Mouse (Mus musculus): ENCODE results near the gene Prpf31. TPM values are rescaled to one million over a fixed set of nuclear protein-coding genes. Genes with fewer than 3 reads are reported as not detected.
"Not testable (repeated sequence)": the region's sequence is repeated elsewhere in the genome, so short reads cannot be mapped to it uniquely, and the experiment has no call there.

The Prpf31 gene
- polyA plus RNA-seq, 1 experiment, result 42.4 TPM

GRCm38 (mm10) chr7:3591534-3591933 lies 38.3 kb upstream of the Prpf31 start:
- WGBS, result 86% methylated on average over 1 of the region's 1 CpGs
- no peaks in the 10 kb centered on the region for H3K36me3 ChIP-seq (ENCODE audit: control insufficient read depth, insufficient read depth, low read length)
- no peaks in the 10 kb centered on the region; the same call in 1 of the 2 replicates for H3K4me1 ChIP-seq (replicated peaks; ENCODE audit: control insufficient read depth, insufficient read depth, low read length)
- H3K27ac ChIP-seq (ENCODE audit: control insufficient read depth, insufficient read depth, low read length), result no peak overlapping the region
- TF ChIP-seq POLR2A (IDR thresholded peaks at IDR 0.05; ENCODE audit: control insufficient read depth, extremely low read depth, insufficient read depth, low read length, poor library complexity) (no peak), CTCF (IDR thresholded peaks at IDR 0.05; ENCODE audit: borderline replicate concordance, control insufficient read depth, extremely low read depth, insufficient read depth, low read length, poor library complexity) (no peak)
- no peaks in the 10 kb centered on the region for H3K27me3 ChIP-seq (ENCODE audit: control insufficient read depth, insufficient read depth, low read length)
- no peak overlapping the region for H3K4me3 ChIP-seq (ENCODE audit: control insufficient read depth, insufficient read depth, low read length)
- no peak for DNase-seq

- no peaks in the 10 kb centered on the region; the same call in 1 of the 2 replicates for H3K4me1 ChIP-seq (replicated peaks; ENCODE audit: control insufficient read depth, insufficient read depth, low read length)
- H3K4me3 ChIP-seq (ENCODE audit: control insufficient read depth, insufficient read depth, low read length), result no peak overlapping the region
- H3K27ac ChIP-seq (ENCODE audit: control insufficient read depth, insufficient read depth, low read length), result no peak overlapping the region
- TF ChIP-seq CTCF (IDR thresholded peaks at IDR 0.05; ENCODE audit: borderline replicate concordance, control insufficient read depth, extremely low read depth, insufficient read depth, low read length, poor library complexity) (no peak), POLR2A (IDR thresholded peaks at IDR 0.05; ENCODE audit: control insufficient read depth, extremely low read depth, insufficient read depth, low read length, poor library complexity) (no peak)
- no peak for DNase-seq
- no peaks in the 10 kb centered on the region for H3K36me3 ChIP-seq (ENCODE audit: control insufficient read depth, insufficient read depth, low read length)
- H3K27me3 ChIP-seq (ENCODE audit: control insufficient read depth, insufficient read depth, low read length), result no peaks in the 10 kb centered on the region
Measured at GRCm38 (mm10) chr7:3593855-3594254, 35.9 kb upstream of the Prpf31 start.

GRCm38 (mm10) chr7:3594686-3595085 lies 35.1 kb upstream of the Prpf31 start:
- 17% methylated on average over 5 of the region's 5 CpGs for WGBS
- H3K27me3 ChIP-seq (ENCODE audit: control insufficient read depth, insufficient read depth, low read length), result no peaks in the 10 kb centered on the region
- H3K4me1 ChIP-seq (replicated peaks; ENCODE audit: control insufficient read depth, insufficient read depth, low read length), result no peaks in the 10 kb centered on the region; the same call in 1 of the 2 replicates
- H3K27ac ChIP-seq (ENCODE audit: control insufficient read depth, insufficient read depth, low read length), result no peak overlapping the region
- H3K36me3 ChIP-seq (ENCODE audit: control insufficient read depth, insufficient read depth, low read length), result no peaks in the 10 kb centered on the region
- no peak overlapping the region for H3K4me3 ChIP-seq (ENCODE audit: control insufficient read depth, insufficient read depth, low read length)
- TF ChIP-seq CTCF (IDR thresholded peaks at IDR 0.05; ENCODE audit: borderline replicate concordance, control insufficient read depth, extremely low read depth, insufficient read depth, low read length, poor library complexity), result no peak
- TF ChIP-seq POLR2A (IDR thresholded peaks at IDR 0.05; ENCODE audit: control insufficient read depth, extremely low read depth, insufficient read depth, low read length, poor library complexity), result no peak
- no peak for DNase-seq

DNA sequence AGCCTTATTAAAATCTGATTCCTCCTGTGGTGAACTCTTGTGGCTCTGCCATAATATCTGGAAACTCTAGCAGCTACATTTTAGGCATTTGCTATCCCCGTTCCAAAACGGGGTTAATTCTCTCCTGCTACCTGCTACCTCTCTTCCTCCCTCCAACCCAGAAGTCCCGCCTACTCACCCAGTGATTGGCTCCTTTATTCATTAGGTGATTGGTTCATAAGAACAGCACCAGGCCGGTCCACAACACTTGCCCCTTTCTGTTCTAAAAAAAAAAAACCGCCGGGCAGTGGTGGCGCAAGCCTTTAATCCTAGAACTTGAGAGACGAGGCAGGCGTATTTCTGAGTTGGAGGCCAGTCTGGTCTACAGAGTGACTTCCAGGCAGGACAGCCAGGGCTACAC lies 34.6 kb upstream of the Prpf31 start:
- Histone ChIP-seq H3K27ac (ENCODE audit: control insufficient read depth, insufficient read depth, low read length) (no peak overlapping the region), H3K4me3 (ENCODE audit: control insufficient read depth, insufficient read depth, low read length) (peak overlapping the region; percentile 25), H3K4me1 (replicated peaks; ENCODE audit: control insufficient read depth, insufficient read depth, low read length) (no peaks in the 10 kb centered on the region; the same call in 1 of the 2 replicates), H3K36me3 (ENCODE audit: control insufficient read depth, insufficient read depth, low read length) (no peaks in the 10 kb centered on the region), H3K27me3 (ENCODE audit: control insufficient read depth, insufficient read depth, low read length) (no peaks in the 10 kb centered on the region)
- TF ChIP-seq POLR2A (IDR thresholded peaks at IDR 0.05; ENCODE audit: control insufficient read depth, extremely low read depth, insufficient read depth, low read length, poor library complexity), result no peak
- TF ChIP-seq CTCF (IDR thresholded peaks at IDR 0.05; ENCODE audit: borderline replicate concordance, control insufficient read depth, extremely low read depth, insufficient read depth, low read length, poor library complexity), result no peak
- 22% methylated on average over 9 of the region's 9 CpGs for WGBS
- no peak for DNase-seq

DNA sequence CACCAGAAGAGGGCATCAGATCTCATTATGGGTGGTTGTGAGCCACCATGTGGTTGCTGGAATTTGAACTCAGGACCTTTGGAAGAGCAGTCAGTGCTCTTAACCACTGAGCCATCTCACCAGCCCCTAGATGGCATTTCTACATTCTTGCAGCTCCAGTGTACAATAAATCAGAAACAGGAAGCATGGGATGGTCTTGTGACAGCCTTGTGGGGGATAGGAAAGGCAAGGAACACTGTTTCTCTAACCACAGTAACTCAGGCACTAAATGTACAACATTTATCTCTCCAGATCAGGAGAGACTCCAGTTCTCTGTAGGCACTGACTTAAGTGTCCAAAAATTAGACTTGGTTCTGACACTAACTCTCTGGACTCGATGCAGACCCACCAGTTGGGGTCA lies 32.0 kb upstream of the Prpf31 start:
- WGBS, result 3% methylated on average over 1 of the region's 1 CpGs

DNA sequence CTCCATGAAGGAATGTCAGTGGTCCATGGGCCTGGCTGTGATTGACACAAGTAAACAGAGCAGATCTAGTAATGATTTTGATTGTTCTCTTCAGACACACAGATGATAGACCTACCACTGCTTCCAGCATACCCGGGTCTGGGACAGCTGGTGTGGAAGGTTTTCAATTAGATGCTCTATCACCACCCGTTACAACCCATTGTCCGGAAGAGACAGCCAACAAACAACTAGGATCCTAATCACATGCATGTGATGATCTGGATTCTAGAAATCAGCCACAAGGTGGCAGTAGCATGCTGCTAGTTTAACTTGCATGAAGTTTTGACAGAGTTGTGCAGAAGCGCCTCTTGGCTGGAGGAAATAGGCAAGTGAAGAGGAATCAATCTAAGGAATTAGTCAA lies 28.7 kb upstream of the Prpf31 start:
- 8% methylated on average over 4 of the region's 4 CpGs for WGBS
- Histone ChIP-seq H3K4me3 (ENCODE audit: control insufficient read depth, insufficient read depth, low read length) (no peak overlapping the region), H3K4me1 (replicated peaks; ENCODE audit: control insufficient read depth, insufficient read depth, low read length) (no peaks in the 10 kb centered on the region), H3K36me3 (ENCODE audit: control insufficient read depth, insufficient read depth, low read length) (no peaks in the 10 kb centered on the region), H3K27me3 (ENCODE audit: control insufficient read depth, insufficient read depth, low read length) (no peaks in the 10 kb centered on the region), H3K27ac (ENCODE audit: control insufficient read depth, insufficient read depth, low read length) (no peak overlapping the region)
- peak; percentile 63 for DNase-seq
- TF ChIP-seq POLR2A (IDR thresholded peaks at IDR 0.05; ENCODE audit: control insufficient read depth, extremely low read depth, insufficient read depth, low read length, poor library complexity) (no peak), CTCF (IDR thresholded peaks at IDR 0.05; ENCODE audit: borderline replicate concordance, control insufficient read depth, extremely low read depth, insufficient read depth, low read length, poor library complexity) (no peak)

More for the DNA sequence above, 32.0 kb upstream of the Prpf31 start:
- H3K36me3 ChIP-seq (ENCODE audit: control insufficient read depth, insufficient read depth, low read length); H3K27ac ChIP-seq (ENCODE audit: control insufficient read depth, insufficient read depth, low read length); H3K4me1 ChIP-seq (replicated peaks; ENCODE audit: control insufficient read depth, insufficient read depth, low read length); H3K27me3 ChIP-seq (ENCODE audit: control insufficient read depth, insufficient read depth, low read length); H3K4me3 ChIP-seq (ENCODE audit: control insufficient read depth, insufficient read depth, low read length); DNase-seq: not testable (repeated sequence)

DNA sequence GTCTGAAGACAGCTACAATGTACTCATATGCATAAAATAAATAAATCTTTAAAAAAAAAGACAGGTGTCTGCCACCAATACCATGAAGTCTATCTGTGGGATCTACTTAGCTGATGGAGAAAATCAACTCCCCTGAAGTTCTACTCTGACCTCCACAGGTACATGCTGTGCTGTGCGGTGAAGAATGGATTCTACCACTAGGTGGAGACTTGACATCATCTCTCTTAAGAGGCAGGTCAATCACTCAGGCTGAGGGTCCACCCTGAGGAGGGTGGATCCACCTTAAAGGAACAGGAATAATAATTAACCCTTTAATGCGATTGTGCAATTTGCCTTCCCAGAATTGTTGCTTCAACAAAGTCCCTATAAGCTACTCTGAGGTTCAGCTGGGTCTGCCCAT lies 23.0 kb upstream of the Prpf31 start:
- WGBS, result 16% methylated on average over 2 of the region's 2 CpGs
- H3K36me3 ChIP-seq (ENCODE audit: control insufficient read depth, insufficient read depth, low read length), result no peaks in the 10 kb centered on the region
- TF ChIP-seq CTCF (IDR thresholded peaks at IDR 0.05; ENCODE audit: borderline replicate concordance, control insufficient read depth, extremely low read depth, insufficient read depth, low read length, poor library complexity) (no peak), POLR2A (IDR thresholded peaks at IDR 0.05; ENCODE audit: control insufficient read depth, extremely low read depth, insufficient read depth, low read length, poor library complexity) (no peak)
- H3K27ac ChIP-seq (ENCODE audit: control insufficient read depth, insufficient read depth, low read length), result no peak overlapping the region
- no peak for DNase-seq
- no peak overlapping the region for H3K4me3 ChIP-seq (ENCODE audit: control insufficient read depth, insufficient read depth, low read length)
- no peaks in the 10 kb centered on the region for H3K27me3 ChIP-seq (ENCODE audit: control insufficient read depth, insufficient read depth, low read length)
- peaks cover 9% of the 10 kb centered on the region; the same call in 1 of the 2 replicates for H3K4me1 ChIP-seq (replicated peaks; ENCODE audit: control insufficient read depth, insufficient read depth, low read length)
